Mouse (Mus musculus) bone marrow macrophage, adult 2 months (primary cell): ENCODE results near the gene Cmc2.

ENCODE experiments used
- CTCF ChIP-seq: IDR thresholded peaks from 2 replicates; pipeline ENCODE4 v1.5.1; 2012; ENCODE audit warnings: low read depth, mild to moderate bottlenecking, low read length, moderate library complexity
- POLR2A ChIP-seq: IDR thresholded peaks from 2 replicates; pipeline ENCODE4 v1.6.1; 2012; ENCODE audit warnings: mild to moderate bottlenecking, low read depth, low read length, borderline replicate concordance

DNA sequence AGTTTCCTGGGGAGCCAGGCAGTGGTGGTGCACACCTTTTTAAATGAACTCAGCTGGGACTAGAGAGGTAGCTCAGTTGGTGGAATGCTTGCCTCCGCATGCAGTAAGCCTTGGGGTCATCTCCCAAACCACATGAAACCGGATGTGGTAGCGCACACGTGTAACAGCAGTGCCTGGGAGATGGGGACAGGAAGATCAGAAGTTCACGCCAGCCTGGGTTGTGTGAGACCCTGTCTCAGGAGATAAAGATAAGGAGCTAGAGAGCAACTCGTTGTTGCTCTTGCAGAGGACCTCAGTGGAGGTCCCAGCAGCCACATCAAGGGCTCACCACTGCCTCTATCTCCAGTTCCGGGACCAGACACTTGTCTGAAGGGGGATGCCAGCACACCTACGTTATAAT lies 2.3 kb upstream of the Cmc2 start:
- TF ChIP-seq POLR2A = no peak
- no peak for TF ChIP-seq CTCF
